Mouse (Mus musculus): Measurements from ENCODE around the gene Mkrn1. TPM values are rescaled to one million over a fixed set of nuclear protein-coding genes. Genes with fewer than 3 reads are reported as not detected.
"Not testable (repeated sequence)": the region's sequence is repeated elsewhere in the genome, so short reads cannot be mapped to it uniquely, and the experiment has no call there.

The Mkrn1 gene
- polyA plus RNA-seq, 1 experiment: 30.9 TPM

DNA sequence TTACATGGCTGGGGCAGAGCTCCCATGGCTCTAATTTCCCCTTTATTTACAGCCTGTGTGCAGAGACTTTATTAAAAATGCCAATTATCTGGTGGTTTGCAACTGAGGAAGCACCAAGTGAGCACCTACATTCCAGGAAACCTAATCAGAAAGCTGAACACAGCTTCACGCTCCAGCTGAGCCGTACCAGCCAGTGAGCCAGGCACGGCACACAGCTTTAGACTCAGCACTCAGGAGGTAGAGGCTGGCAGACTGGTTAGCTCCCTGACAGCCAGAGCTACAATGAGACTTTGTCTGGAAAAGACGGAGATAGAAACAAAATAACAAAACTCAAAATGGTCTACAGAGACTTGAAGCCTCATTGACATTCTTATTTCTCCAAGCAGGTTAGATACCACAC is 24.8 kb downstream of the Mkrn1 start:
- Histone ChIP-seq H3K36me3 (ENCODE audit: control insufficient read depth, insufficient read depth) (no peaks in the 10 kb centered on the region), H3K27me3 (ENCODE audit: control insufficient read depth, insufficient read depth, insufficient read length) (no peaks in the 10 kb centered on the region)

DNA sequence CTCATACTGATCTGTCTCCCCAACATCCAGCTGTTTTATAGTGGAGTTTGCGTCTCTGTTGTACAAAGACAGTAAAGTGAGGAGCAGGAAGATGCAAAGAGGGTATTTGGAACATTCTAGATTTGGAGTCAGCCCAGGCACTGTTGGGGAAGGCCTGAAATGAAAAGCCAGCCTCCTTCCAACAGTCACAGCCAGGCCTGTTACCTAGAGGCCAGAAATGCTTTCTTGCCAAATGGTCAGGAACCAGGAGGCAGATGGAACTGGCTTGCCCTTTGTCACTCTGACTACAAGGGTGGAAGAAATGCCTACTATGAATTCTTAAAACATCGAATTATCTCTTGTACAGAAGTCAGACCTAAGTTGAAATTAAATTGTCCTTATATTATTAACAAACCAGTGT is 30.3 kb downstream of the Mkrn1 start:
- Histone ChIP-seq H3ac (ENCODE audit: control insufficient read depth, insufficient read length, low read depth) (no peak overlapping the region), H3K79me3 (ENCODE audit: low read depth) (no peaks in the 10 kb centered on the region), H3K79me2 (ENCODE audit: control insufficient read depth, insufficient read depth) (no peaks in the 10 kb centered on the region), H3K36me3 (ENCODE audit: control insufficient read depth, insufficient read depth) (no peaks in the 10 kb centered on the region), H3K4me3 (ENCODE audit: insufficient read depth, poor library complexity, severe bottlenecking) (no peak overlapping the region), H3K27me3 (ENCODE audit: control insufficient read depth, insufficient read depth, insufficient read length) (no peaks in the 10 kb centered on the region)
- no peak for TF ChIP-seq MAX (IDR thresholded peaks at IDR 0.05)
- TF ChIP-seq CTCF (IDR thresholded peaks at IDR 0.05; ENCODE audit: control insufficient read depth, insufficient read depth, insufficient read length): no peak
- no peak for TF ChIP-seq FOSL1 (IDR thresholded peaks at IDR 0.05; ENCODE audit: insufficient read depth, low read length, poor library complexity, severe bottlenecking)
- TF ChIP-seq MYOG (IDR thresholded peaks at IDR 0.05; ENCODE audit: control insufficient read depth, extremely low read depth, insufficient read length): no peak
- TF ChIP-seq USF1 (IDR thresholded peaks at IDR 0.05; ENCODE audit: low read depth): no peak
- TF ChIP-seq CEBPB (IDR thresholded peaks at IDR 0.05; ENCODE audit: low read depth): no peak
- TF ChIP-seq MYOD1 (IDR thresholded peaks at IDR 0.05; ENCODE audit: control insufficient read depth, insufficient read length, low read depth): no peak

More for the DNA sequence above, 24.8 kb downstream of the Mkrn1 start:
- Histone ChIP-seq H3K79me3 (ENCODE audit: low read depth) (no peaks in the 10 kb centered on the region), H3K4me3 (ENCODE audit: insufficient read depth, poor library complexity, severe bottlenecking) (no peak overlapping the region), H3ac (ENCODE audit: control insufficient read depth, insufficient read length, low read depth) (no peak overlapping the region), H3K79me2 (ENCODE audit: control insufficient read depth, insufficient read depth) (no peaks in the 10 kb centered on the region)
- TF ChIP-seq USF1 (IDR thresholded peaks at IDR 0.05; ENCODE audit: low read depth) (no peak), CEBPB (IDR thresholded peaks at IDR 0.05; ENCODE audit: low read depth) (no peak)

- H3K79me2 ChIP-seq (ENCODE audit: control insufficient read depth, insufficient read depth): peaks cover 9% of the 10 kb centered on the region
- no peak within 1 kb of the TSS for H3ac ChIP-seq (ENCODE audit: control insufficient read depth, insufficient read length, low read depth)
- H3K36me3 ChIP-seq (ENCODE audit: control insufficient read depth, insufficient read depth): no peaks in the 10 kb centered on the region
- H3K79me3 ChIP-seq (ENCODE audit: low read depth): no peaks in the 10 kb centered on the region
- TF ChIP-seq MYOG (IDR thresholded peaks at IDR 0.05; ENCODE audit: control insufficient read depth, extremely low read depth, insufficient read length): no peak
- TF ChIP-seq MYOD1 (IDR thresholded peaks at IDR 0.05; ENCODE audit: control insufficient read depth, insufficient read length, low read depth): no peak
- TF ChIP-seq CTCF (IDR thresholded peaks at IDR 0.05; ENCODE audit: control insufficient read depth, insufficient read depth, insufficient read length): no peak
- no peak for TF ChIP-seq CEBPB (IDR thresholded peaks at IDR 0.05; ENCODE audit: low read depth)
- no peak for TF ChIP-seq MAX (IDR thresholded peaks at IDR 0.05)
- TF ChIP-seq USF1 (IDR thresholded peaks at IDR 0.05; ENCODE audit: low read depth): no peak
- TF ChIP-seq FOSL1 (IDR thresholded peaks at IDR 0.05; ENCODE audit: insufficient read depth, low read length, poor library complexity, severe bottlenecking): no peak
- H3K4me3 ChIP-seq (ENCODE audit: insufficient read depth, poor library complexity, severe bottlenecking): no peak within 1 kb of the TSS
- H3K27me3 ChIP-seq (ENCODE audit: control insufficient read depth, insufficient read depth, insufficient read length): no peaks in the 10 kb centered on the region
Measured at GRCm38 (mm10) chr6:39381125-39381880, 39.0 kb downstream of the Mkrn1 start, which contains the start of gene Rab19. TSS of gene Rab19 (plus strand) at chr6:39381175.

- H3ac ChIP-seq (ENCODE audit: control insufficient read depth, insufficient read length, low read depth): no peak overlapping the region
- H3K79me3 ChIP-seq (ENCODE audit: low read depth): no peaks in the 10 kb centered on the region
- no peak overlapping the region for H3K4me3 ChIP-seq (ENCODE audit: insufficient read depth, poor library complexity, severe bottlenecking)
- no peaks in the 10 kb centered on the region for H3K27me3 ChIP-seq (ENCODE audit: control insufficient read depth, insufficient read depth, insufficient read length)
- TF ChIP-seq MYOG (IDR thresholded peaks at IDR 0.05; ENCODE audit: control insufficient read depth, extremely low read depth, insufficient read length) (no peak), CEBPB (IDR thresholded peaks at IDR 0.05; ENCODE audit: low read depth) (no peak), CTCF (IDR thresholded peaks at IDR 0.05; ENCODE audit: control insufficient read depth, insufficient read depth, insufficient read length) (no peak)
- peaks cover 19% of the 10 kb centered on the region for H3K79me2 ChIP-seq (ENCODE audit: control insufficient read depth, insufficient read depth)
- H3K36me3 ChIP-seq (ENCODE audit: control insufficient read depth, insufficient read depth): no peaks in the 10 kb centered on the region
Measured at GRCm38 (mm10) chr6:39380276-39380675, 40.0 kb downstream of the Mkrn1 start.

GRCm38 (mm10) chr6:39379749-39380148 is 40.5 kb downstream of the Mkrn1 start:
- H3ac ChIP-seq (ENCODE audit: control insufficient read depth, insufficient read length, low read depth): no peak overlapping the region
- H3K36me3 ChIP-seq (ENCODE audit: control insufficient read depth, insufficient read depth): no peaks in the 10 kb centered on the region
- H3K79me3 ChIP-seq (ENCODE audit: low read depth): no peaks in the 10 kb centered on the region
- TF ChIP-seq MYOD1 (IDR thresholded peaks at IDR 0.05; ENCODE audit: control insufficient read depth, insufficient read length, low read depth) (no peak), MYOG (IDR thresholded peaks at IDR 0.05; ENCODE audit: control insufficient read depth, extremely low read depth, insufficient read length) (no peak), CEBPB (IDR thresholded peaks at IDR 0.05; ENCODE audit: low read depth) (no peak), FOSL1 (IDR thresholded peaks at IDR 0.05; ENCODE audit: insufficient read depth, low read length, poor library complexity, severe bottlenecking) (no peak), MAX (IDR thresholded peaks at IDR 0.05) (no peak), CTCF (IDR thresholded peaks at IDR 0.05; ENCODE audit: control insufficient read depth, insufficient read depth, insufficient read length) (no peak), USF1 (IDR thresholded peaks at IDR 0.05; ENCODE audit: low read depth) (no peak)
- no peaks in the 10 kb centered on the region for H3K27me3 ChIP-seq (ENCODE audit: control insufficient read depth, insufficient read depth, insufficient read length)
- no peak overlapping the region for H3K4me3 ChIP-seq (ENCODE audit: insufficient read depth, poor library complexity, severe bottlenecking)
- H3K79me2 ChIP-seq (ENCODE audit: control insufficient read depth, insufficient read depth): peaks cover 21% of the 10 kb centered on the region

GRCm38 (mm10) chr6:39379224-39379623 is 41.0 kb downstream of the Mkrn1 start:
- Histone ChIP-seq H3K79me3 (ENCODE audit: low read depth) (no peaks in the 10 kb centered on the region), H3K36me3 (ENCODE audit: control insufficient read depth, insufficient read depth) (peaks cover 4% of the 10 kb centered on the region), H3K79me2 (ENCODE audit: control insufficient read depth, insufficient read depth) (peaks cover 21% of the 10 kb centered on the region), H3K4me3 (ENCODE audit: insufficient read depth, poor library complexity, severe bottlenecking) (no peak overlapping the region), H3ac (ENCODE audit: control insufficient read depth, insufficient read length, low read depth) (no peak overlapping the region), H3K27me3 (ENCODE audit: control insufficient read depth, insufficient read depth, insufficient read length) (no peaks in the 10 kb centered on the region)
- TF ChIP-seq USF1 (IDR thresholded peaks at IDR 0.05; ENCODE audit: low read depth) (no peak), MAX (IDR thresholded peaks at IDR 0.05) (no peak)

- not testable (repeated sequence) for H3ac ChIP-seq (ENCODE audit: control insufficient read depth, insufficient read length, low read depth); H3K36me3 ChIP-seq (ENCODE audit: control insufficient read depth, insufficient read depth); H3K4me3 ChIP-seq (ENCODE audit: insufficient read depth, poor library complexity, severe bottlenecking); H3K79me3 ChIP-seq (ENCODE audit: low read depth); H3K27me3 ChIP-seq (ENCODE audit: control insufficient read depth, insufficient read depth, insufficient read length)
- peaks cover 21% of the 10 kb centered on the region for H3K79me2 ChIP-seq (ENCODE audit: control insufficient read depth, insufficient read depth)
Measured at GRCm38 (mm10) chr6:39378161-39378835, 42.0 kb downstream of the Mkrn1 start.

Data from C2C12 (cell line).